Mouse (Mus musculus) adipocyte (in vitro differentiated cells): ENCODE measurements around the gene Acadl.

ENCODE experiments used
- DNase-seq: peaks from one replicate; pipeline ENCODE4 v3.0.0-alpha.2; 2016; ENCODE audit warnings: low spot score

The Acadl gene

DNA sequence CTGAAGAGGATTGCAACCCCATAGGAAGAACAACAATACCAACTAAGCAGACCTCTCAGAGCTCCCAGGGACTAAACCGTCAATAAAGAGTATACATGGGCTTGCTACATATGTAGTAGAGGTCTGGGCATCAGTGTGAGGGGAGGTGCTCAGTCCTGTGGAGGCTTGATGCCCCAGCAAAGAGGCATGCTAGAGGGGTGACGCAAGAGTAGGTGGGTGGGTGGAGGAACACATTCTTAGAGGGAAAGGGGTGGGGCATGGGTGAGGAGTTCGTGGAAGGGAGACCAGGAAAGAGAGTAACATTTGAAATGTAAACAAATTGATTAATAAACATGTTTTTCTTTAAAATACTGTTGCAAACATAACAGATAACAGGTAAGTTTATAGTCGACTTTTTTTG, 82.0 kb downstream of the Acadl start:
- DNase-seq = no peak
